Mouse (Mus musculus): ENCODE results near the gene Asb2.

The Asb2 gene

GRCm38 (mm10) chr12:103361539-103362307 is 5.9 kb upstream of the Asb2 start:
- DNase-seq (ENCODE audit: low read depth, low spot score): no peak

GRCm38 (mm10) chr12:103360812-103361211 is 5.0 kb upstream of the Asb2 start:
- no peak for DNase-seq (ENCODE audit: low read depth, low spot score)

GRCm38 (mm10) chr12:103358951-103359801 is 3.4 kb upstream of the Asb2 start:
- no peak for DNase-seq (ENCODE audit: low read depth, low spot score)

- no peak for DNase-seq (ENCODE audit: low read depth, low spot score)
Observed at GRCm38 (mm10) chr12:103358216-103358615, 2.4 kb upstream of the Asb2 start.

GRCm38 (mm10) chr12:103356415-103356748 is 581 bp upstream of the Asb2 start:
- DNase-seq (ENCODE audit: low read depth, low spot score): no peak

- DNase-seq (ENCODE audit: low read depth, low spot score): no peak
Observed at GRCm38 (mm10) chr12:103353538-103353937, 2.3 kb downstream of the Asb2 start.

GRCm38 (mm10) chr12:103352735-103353134 is 3.1 kb downstream of the Asb2 start:
- DNase-seq (ENCODE audit: low read depth, low spot score): no peak

GRCm38 (mm10) chr12:103348506-103348905 is 7.3 kb downstream of the Asb2 start:
- DNase-seq (ENCODE audit: low read depth, low spot score): peak; percentile 67

GRCm38 (mm10) chr12:103347406-103347805 is 8.4 kb downstream of the Asb2 start:
- DNase-seq (ENCODE audit: low read depth, low spot score): no peak

- no peak for DNase-seq (ENCODE audit: low read depth, low spot score)
Observed at GRCm38 (mm10) chr12:103346945-103347344, 8.9 kb downstream of the Asb2 start.

- DNase-seq (ENCODE audit: low read depth, low spot score): no peak
Observed at GRCm38 (mm10) chr12:103344934-103345333, 10.9 kb downstream of the Asb2 start.

- no peak for DNase-seq (ENCODE audit: low read depth, low spot score)
Observed at GRCm38 (mm10) chr12:103343456-103343855, 12.3 kb downstream of the Asb2 start.

GRCm38 (mm10) chr12:103341212-103341611 is 14.6 kb downstream of the Asb2 start:
- no peak for DNase-seq (ENCODE audit: low read depth, low spot score)

- DNase-seq (ENCODE audit: low read depth, low spot score): no peak
Observed at GRCm38 (mm10) chr12:103338162-103338798, 17.5 kb downstream of the Asb2 start.

- no peak for DNase-seq (ENCODE audit: low read depth, low spot score)
Observed at GRCm38 (mm10) chr12:103336766-103337165, 19.0 kb downstream of the Asb2 start.

GRCm38 (mm10) chr12:103333426-103333825 is 22.4 kb downstream of the Asb2 start:
- no peak for DNase-seq (ENCODE audit: low read depth, low spot score)

- DNase-seq (ENCODE audit: low read depth, low spot score): no peak
Observed at GRCm38 (mm10) chr12:103332879-103333278, 22.9 kb downstream of the Asb2 start.

- DNase-seq (ENCODE audit: low read depth, low spot score): no peak
Observed at GRCm38 (mm10) chr12:103331491-103331890, 24.3 kb downstream of the Asb2 start.

GRCm38 (mm10) chr12:103328448-103329191 is 27.2 kb downstream of the Asb2 start:
- DNase-seq (ENCODE audit: low read depth, low spot score): no peak

GRCm38 (mm10) chr12:103327107-103327506 is 28.7 kb downstream of the Asb2 start:
- no peak for DNase-seq (ENCODE audit: low read depth, low spot score)

GRCm38 (mm10) chr12:103326569-103326968 is 29.2 kb downstream of the Asb2 start:
- DNase-seq (ENCODE audit: low read depth, low spot score): no peak
